Mouse (Mus musculus): ENCODE measurements around the gene Ptov1.

- TF ChIP-seq CTCF (IDR thresholded peaks at IDR 0.05; ENCODE audit: low read depth) (no peak), EP300 (IDR thresholded peaks at IDR 0.05; ENCODE audit: low read depth) (no peak)
Measured at GRCm38 (mm10) chr7:44840426-44840825, 29.2 kb downstream of the Ptov1 start.
